Mouse (Mus musculus) kidney, embryonic 14.5 days (tissue): Measurements from ENCODE around the gene Cntnap2. TPM values are rescaled to one million over a fixed set of nuclear protein-coding genes. Genes with fewer than 3 reads are reported as not detected.

ENCODE experiments used
- ATAC-seq: fragments of 200-750 bp; cut with Nextera tagmentation; 2 replicates; pipeline ENCODE4 v1.8.0; 2017; ENCODE audit warnings: moderate number of reproducible peaks, mild to moderate bottlenecking, moderate TSS enrichment, moderate library complexity; ENCODE audit not compliant: low FRiP score, low TSS enrichment
- H3K27ac ChIP-seq: fragments of 300-500 bp; sonication (generic); 2 replicates; pipeline ENCODE4 v1.5.1; 2014; ENCODE audit warnings: low read depth, mild to moderate bottlenecking, low read length, moderate library complexity, mixed read lengths
- H3K27me3 ChIP-seq: fragments of 300-500 bp; sonication (generic); 2 replicates; pipeline ENCODE4 v1.6.1; 2014; ENCODE audit warnings: mild to moderate bottlenecking, low read length; ENCODE audit not compliant: control insufficient read depth, insufficient read depth
- H3K36me3 ChIP-seq: fragments of 300-500 bp; sonication (generic); 2 replicates; pipeline ENCODE4 v1.6.1; 2014; ENCODE audit warnings: low read length, mixed read lengths; ENCODE audit not compliant: control insufficient read depth, insufficient read depth
- H3K4me1 ChIP-seq: fragments of 300-500 bp; sonication (generic); 2 replicates; pipeline ENCODE4 v1.6.1; 2014; ENCODE audit warnings: low read length, mixed read lengths; ENCODE audit not compliant: control insufficient read depth, insufficient read depth
- H3K4me2 ChIP-seq: fragments of 300-500 bp; sonication (generic); replicated peaks from 2 replicates; pipeline ENCODE4 v1.6.1; 2014; ENCODE audit warnings: low read depth, mild to moderate bottlenecking, low read length
- H3K4me3 ChIP-seq: fragments of 300-500 bp; sonication (generic); 2 replicates; pipeline ENCODE4 v1.5.1; 2014; ENCODE audit warnings: mild to moderate bottlenecking, low read length
- H3K9ac ChIP-seq: fragments of 300-500 bp; sonication (generic); 2 replicates; pipeline ENCODE4 v1.6.1; 2014; ENCODE audit warnings: low read depth, mild to moderate bottlenecking, low read length, moderate library complexity
- H3K9me3 ChIP-seq: fragments of 300-500 bp; sonication (generic); 2 replicates; pipeline ENCODE4 v1.6.1; 2016; ENCODE audit warnings: low read length; ENCODE audit not compliant: control insufficient read depth
- WGBS: fragments of 180-500 bp; shearing (Covaris S2); extraction: QIAGEN DNeasy Blood & Tissue Kit; methylation state at CpG from one replicate; pipeline ENCODE4 v1.1.7; 2014; 5-methylcytosine and 5-hydroxymethylcytosine counted together
- polyA plus RNA-seq: library from polyadenylated mRNA; unstranded; fragments of >200 nt; fragmentation: Nextera tagmentation; extraction: Ambion mirVana; gene quantifications from 2 replicates; pipeline ENCODE4 v1.2.1, GENCODE M21; 2014

Cntnap2 gene
- polyA plus RNA-seq, 1 experiment from 2014 or later = 1.9 TPM

DNA sequence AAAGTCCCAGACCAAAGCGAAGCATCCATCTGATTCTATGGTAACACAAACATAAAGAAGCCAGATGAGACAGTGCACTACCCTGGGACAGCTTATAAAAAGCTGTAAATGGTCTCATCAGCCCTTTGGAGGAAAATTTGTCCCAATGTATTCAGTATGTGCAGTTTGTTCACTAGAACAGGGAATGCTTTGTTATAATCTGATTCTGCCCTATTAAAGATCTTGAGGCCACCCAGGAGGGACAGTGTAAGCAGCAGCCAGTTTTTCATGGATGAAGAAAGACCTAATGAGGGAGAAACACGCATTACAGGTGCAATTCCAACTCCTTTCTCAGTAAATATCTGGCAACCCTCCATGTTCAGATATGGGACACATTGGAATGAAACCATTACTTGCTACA is 145.9 kb downstream of the Cntnap2 start:
- Histone ChIP-seq H3K4me1 (no peaks in the 10 kb centered on the region), H3K9me3 (no peaks in the 10 kb centered on the region), H3K4me2 (no peak overlapping the region), H3K27me3 (no peaks in the 10 kb centered on the region), H3K36me3 (no peaks in the 10 kb centered on the region), H3K27ac (no peak overlapping the region), H3K4me3 (no peak overlapping the region), H3K9ac (no peak overlapping the region)
- ATAC-seq = no peak
- WGBS = 77% methylated on average over 2 of the region's 2 CpGs

DNA sequence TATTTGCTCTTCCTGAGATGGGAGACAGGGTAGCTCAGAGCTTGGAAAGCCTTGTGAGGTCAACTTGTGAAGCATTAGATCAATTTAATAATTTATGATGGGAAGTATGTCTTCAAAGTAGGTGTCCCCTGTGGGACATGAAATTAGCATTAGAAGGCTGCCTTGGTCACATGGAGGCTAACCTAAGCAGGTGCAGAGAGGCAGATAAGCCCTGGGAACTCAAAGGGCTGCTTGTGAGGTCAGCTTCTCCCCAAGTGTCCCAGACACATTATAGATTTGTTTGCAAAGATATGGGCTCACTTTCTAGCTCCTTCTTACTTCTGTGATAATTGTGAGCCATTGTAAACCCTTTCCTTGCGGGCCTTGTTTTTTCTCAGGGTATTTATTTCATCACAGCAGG is 155.2 kb downstream of the Cntnap2 start:
- H3K9me3 ChIP-seq = no peaks in the 10 kb centered on the region
- ATAC-seq = no peak
- H3K27ac ChIP-seq = no peak overlapping the region
- no peak overlapping the region for H3K4me2 ChIP-seq
- H3K27me3 ChIP-seq = no peaks in the 10 kb centered on the region
- no peaks in the 10 kb centered on the region for H3K36me3 ChIP-seq
- 50% methylated on average over 1 of the region's 1 CpGs for WGBS
- H3K4me1 ChIP-seq = no peaks in the 10 kb centered on the region
- no peak overlapping the region for H3K4me3 ChIP-seq
- H3K9ac ChIP-seq = no peak overlapping the region

DNA sequence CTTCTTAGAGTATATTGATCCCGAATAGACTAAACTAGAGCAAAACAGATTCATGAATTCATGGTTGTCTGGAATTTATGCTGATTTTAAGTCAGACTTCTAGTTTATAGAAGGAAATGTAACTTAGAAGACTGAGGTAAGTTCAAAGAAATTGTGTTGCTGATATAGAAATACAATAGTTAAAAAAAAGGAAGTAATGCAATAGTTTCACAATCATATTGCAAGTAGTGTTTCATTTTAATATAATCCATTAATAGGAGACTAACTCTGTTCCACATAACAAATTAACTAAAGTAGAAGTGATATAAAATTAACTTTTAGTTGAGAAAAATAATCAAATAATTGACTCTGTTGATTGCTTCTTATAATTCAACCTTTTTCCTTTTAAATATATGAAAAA is 169.8 kb downstream of the Cntnap2 start:
- H3K4me1 ChIP-seq = no peaks in the 10 kb centered on the region
- 95% methylated on average over 1 of the region's 1 CpGs for WGBS

DNA sequence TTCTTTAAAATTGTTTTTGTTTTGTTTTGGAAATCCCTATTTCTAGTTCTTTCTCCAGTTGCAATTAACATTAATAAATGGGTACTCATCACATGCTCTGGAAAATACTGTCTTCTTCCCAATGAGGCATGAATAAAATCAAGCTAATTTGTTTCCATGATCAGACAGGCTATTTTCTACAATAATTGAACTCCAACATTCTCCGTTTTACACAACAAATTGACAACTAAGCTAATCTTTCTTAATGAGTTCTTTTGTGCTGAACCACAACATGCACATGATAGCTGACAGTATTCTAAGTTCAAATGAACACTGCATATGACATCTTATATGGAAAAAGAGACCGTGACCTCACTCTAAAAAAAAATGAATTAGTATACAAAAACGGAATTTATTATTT is 173.4 kb downstream of the Cntnap2 start:
- WGBS = 89% methylated on average over 3 of the region's 3 CpGs
- no peak for ATAC-seq

More for the DNA sequence above, 169.8 kb downstream of the Cntnap2 start:
- Histone ChIP-seq H3K36me3 (no peaks in the 10 kb centered on the region), H3K9ac (no peak overlapping the region), H3K27me3 (no peaks in the 10 kb centered on the region), H3K4me3 (no peak overlapping the region), H3K4me2 (no peak overlapping the region), H3K9me3 (no peaks in the 10 kb centered on the region), H3K27ac (no peak overlapping the region)
- no peak for ATAC-seq

DNA sequence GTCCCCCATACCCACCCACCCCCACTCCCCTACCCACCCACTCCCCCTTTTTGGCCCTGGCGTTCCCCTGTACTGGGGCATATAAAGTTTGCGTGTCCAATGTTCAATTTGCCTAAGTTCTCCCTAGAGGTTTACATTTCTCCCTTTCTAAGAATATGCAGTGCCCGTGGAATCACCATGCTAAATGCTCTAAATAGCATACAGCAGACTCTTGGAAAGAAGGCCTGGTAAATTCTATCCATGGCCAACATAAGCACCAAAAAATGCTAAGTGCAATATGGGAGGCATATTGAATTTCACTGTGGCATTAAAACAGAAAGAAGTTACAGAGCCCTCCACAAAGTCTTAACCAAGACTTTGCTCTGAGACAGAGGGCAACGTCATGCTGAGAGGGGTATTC is 177.4 kb downstream of the Cntnap2 start:
- H3K27ac ChIP-seq = no peak overlapping the region
- no peaks in the 10 kb centered on the region for H3K27me3 ChIP-seq
- H3K4me1 ChIP-seq = no peaks in the 10 kb centered on the region
- H3K4me2 ChIP-seq = no peak overlapping the region
- no peak overlapping the region for H3K4me3 ChIP-seq
- no peak overlapping the region for H3K9ac ChIP-seq
- WGBS = 95% methylated on average over 4 of the region's 4 CpGs
- no peaks in the 10 kb centered on the region for H3K9me3 ChIP-seq
- no peaks in the 10 kb centered on the region for H3K36me3 ChIP-seq
- ATAC-seq = no peak

More for the DNA sequence above, 173.4 kb downstream of the Cntnap2 start:
- Histone ChIP-seq H3K4me3 (no peak overlapping the region), H3K9ac (no peak overlapping the region), H3K9me3 (no peaks in the 10 kb centered on the region), H3K4me1 (no peaks in the 10 kb centered on the region), H3K4me2 (no peak overlapping the region), H3K27me3 (no peaks in the 10 kb centered on the region), H3K27ac (no peak overlapping the region), H3K36me3 (no peaks in the 10 kb centered on the region)

DNA sequence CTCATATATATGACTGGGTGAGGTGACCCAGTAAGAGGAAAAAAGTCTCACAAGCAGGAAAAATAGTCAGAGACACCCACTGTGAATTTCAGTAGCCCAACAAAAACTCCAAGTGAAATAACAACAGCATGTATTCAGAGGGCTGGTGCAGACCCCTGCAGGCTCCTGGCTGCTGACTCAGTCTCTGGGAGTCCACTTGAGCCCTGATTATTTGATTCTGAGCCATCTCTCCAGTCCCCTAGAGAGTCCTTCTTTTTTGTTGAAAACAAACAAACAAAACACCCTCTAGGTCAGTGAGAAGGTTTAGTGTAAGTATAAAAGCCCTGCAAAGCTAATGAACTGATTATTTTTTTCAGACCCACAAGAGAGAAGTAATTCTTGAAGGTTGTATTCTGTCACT is 179.0 kb downstream of the Cntnap2 start:
- no peak overlapping the region for H3K4me2 ChIP-seq
- no peaks in the 10 kb centered on the region for H3K27me3 ChIP-seq
- no peak for ATAC-seq
- H3K4me1 ChIP-seq = no peaks in the 10 kb centered on the region
- H3K27ac ChIP-seq = no peak overlapping the region
- no peaks in the 10 kb centered on the region for H3K36me3 ChIP-seq
- no peaks in the 10 kb centered on the region for H3K9me3 ChIP-seq
- H3K9ac ChIP-seq = no peak overlapping the region
- H3K4me3 ChIP-seq = no peak overlapping the region

DNA sequence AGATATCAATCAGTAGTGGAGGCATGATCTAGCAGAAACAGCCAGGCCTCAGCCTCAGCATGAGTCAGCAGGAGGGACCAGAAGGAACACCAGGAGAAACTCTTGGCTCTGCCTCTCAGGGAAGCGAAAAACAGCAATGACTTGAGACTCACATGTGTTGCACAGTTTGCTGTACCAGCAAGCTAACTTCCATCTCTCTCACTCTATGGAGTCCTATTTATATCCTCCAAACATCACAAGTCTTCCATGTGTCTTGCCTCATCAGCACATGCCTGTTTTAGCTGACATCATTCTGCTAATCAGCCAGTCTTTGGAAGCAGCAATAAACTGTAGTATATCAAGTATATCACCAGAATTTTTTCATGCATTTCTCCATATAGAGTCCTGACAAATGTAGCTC is 182.1 kb downstream of the Cntnap2 start:
- no peaks in the 10 kb centered on the region for H3K27me3 ChIP-seq
- no peaks in the 10 kb centered on the region for H3K4me1 ChIP-seq
- no peak overlapping the region for H3K27ac ChIP-seq
- no peak overlapping the region for H3K4me2 ChIP-seq
- H3K9me3 ChIP-seq = no peaks in the 10 kb centered on the region
- 87% methylated on average over 1 of the region's 1 CpGs for WGBS
- no peak overlapping the region for H3K9ac ChIP-seq
- no peak for ATAC-seq
- H3K36me3 ChIP-seq = no peaks in the 10 kb centered on the region
- no peak overlapping the region for H3K4me3 ChIP-seq

DNA sequence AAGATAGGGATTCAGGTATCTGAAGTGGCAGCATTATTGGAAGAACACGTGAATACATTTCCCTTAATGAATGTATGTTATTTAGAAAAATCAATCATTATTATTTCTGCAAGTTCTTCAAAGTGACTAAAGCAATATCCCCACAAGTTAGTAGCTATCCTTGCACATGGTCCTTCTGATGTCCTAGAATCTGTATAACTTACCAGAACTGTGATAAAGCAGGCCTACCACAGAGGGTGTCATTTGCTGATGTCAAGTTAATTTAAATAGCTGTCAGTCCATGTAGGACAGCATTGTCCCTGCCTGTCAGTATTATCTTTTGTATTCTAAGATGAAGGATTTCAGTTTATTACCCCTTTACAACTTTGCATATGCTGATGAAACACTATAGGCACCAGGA is 185.5 kb downstream of the Cntnap2 start:
- no peak overlapping the region for H3K4me2 ChIP-seq
- no peaks in the 10 kb centered on the region for H3K4me1 ChIP-seq
- H3K4me3 ChIP-seq = no peak overlapping the region
- WGBS = 71% methylated on average over 1 of the region's 1 CpGs
- no peak overlapping the region for H3K27ac ChIP-seq
- no peak overlapping the region for H3K9ac ChIP-seq
- H3K27me3 ChIP-seq = no peaks in the 10 kb centered on the region
- no peaks in the 10 kb centered on the region for H3K9me3 ChIP-seq
- ATAC-seq = no peak
- H3K36me3 ChIP-seq = no peaks in the 10 kb centered on the region

DNA sequence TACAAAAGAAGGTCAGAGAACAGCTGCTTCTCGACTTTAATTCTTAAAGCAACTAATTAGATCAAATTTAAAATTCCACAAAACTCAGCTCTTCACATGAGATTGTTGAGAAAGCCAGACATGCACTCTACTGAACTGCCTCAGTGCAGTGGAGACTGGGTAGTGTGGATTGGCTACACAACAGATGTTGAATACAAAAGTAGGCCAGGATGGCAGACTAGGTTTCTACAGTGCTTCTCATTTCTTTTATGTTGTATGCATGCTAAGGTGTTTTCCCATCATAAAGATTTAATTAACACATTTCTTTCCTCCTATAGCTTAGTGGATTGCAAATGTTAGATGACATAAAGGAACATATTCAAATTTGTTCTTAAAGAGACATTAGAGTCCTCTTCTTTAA is 198.9 kb downstream of the Cntnap2 start:
- Histone ChIP-seq H3K27me3 (no peaks in the 10 kb centered on the region), H3K9ac (no peak overlapping the region), H3K4me3 (no peak overlapping the region), H3K9me3 (no peaks in the 10 kb centered on the region), H3K4me1 (no peaks in the 10 kb centered on the region), H3K36me3 (no peaks in the 10 kb centered on the region), H3K27ac (no peak overlapping the region), H3K4me2 (no peak overlapping the region)
- 68% methylated on average over 1 of the region's 1 CpGs for WGBS
- no peak for ATAC-seq

DNA sequence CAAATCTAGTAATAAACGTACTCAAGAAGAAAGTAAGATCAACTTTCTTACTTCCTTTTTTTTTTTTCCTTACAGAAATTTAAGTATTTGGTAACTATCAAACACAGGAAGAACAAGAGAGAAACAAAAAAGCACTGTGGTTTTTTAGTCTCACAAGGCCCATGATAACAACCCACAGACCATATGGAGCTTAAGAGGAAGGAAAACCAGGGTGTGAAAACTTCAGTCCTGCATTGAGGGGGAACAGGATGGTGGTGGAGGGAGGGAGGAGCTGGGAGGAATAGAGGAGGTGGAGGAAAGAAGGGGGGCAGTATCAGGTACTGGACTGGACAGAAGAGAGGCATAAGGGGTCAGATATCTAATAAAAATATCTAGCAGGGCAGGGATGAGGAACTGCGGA is 212.4 kb downstream of the Cntnap2 start:
- Histone ChIP-seq H3K36me3 (no peaks in the 10 kb centered on the region), H3K27ac (no peak overlapping the region), H3K9me3 (no peaks in the 10 kb centered on the region), H3K27me3 (no peaks in the 10 kb centered on the region), H3K9ac (no peak overlapping the region), H3K4me3 (no peak overlapping the region), H3K4me2 (no peak overlapping the region), H3K4me1 (no peaks in the 10 kb centered on the region)
- ATAC-seq = no peak
- 90% methylated on average over 2 of the region's 2 CpGs for WGBS
